Mouse (Mus musculus): Measurements from ENCODE around the gene Cfap299.

DNA sequence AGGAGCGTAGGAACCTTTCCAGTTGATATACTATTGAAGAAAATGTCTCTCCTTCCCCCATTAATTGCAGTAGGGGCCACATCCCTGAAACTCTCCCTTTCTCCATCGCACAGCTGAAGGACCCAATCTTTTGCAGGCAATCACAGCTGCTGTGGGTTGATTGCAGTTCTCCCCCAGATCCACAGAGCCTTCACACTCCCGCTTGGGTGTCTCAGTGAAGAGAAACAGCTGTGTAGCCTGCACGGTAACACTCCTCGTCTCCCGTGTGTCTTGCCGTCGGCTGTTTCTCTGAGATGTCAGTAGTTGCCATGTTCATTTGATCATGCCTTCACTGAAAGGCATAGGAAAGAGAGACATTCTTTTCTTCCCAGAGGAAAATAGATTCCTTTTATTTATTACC is 148.2 kb downstream of the Cfap299 start:
- no peak for TF ChIP-seq SIN3A (IDR thresholded peaks at IDR 0.05; ENCODE audit: low read length)
- TF ChIP-seq HCFC1 (IDR thresholded peaks at IDR 0.05; ENCODE audit: low read depth, low read length): no peak
- TF ChIP-seq ZNF384 (IDR thresholded peaks at IDR 0.05; ENCODE audit: low read depth, low read length): no peak
- TF ChIP-seq CTCF (conservative IDR thresholded peaks at IDR 0.05 in 1 of 2, IDR thresholded peaks at IDR 0.05 in 1 of 2; ENCODE audit: low read depth in 2 of 2, low read length in 2 of 2): no peak
- no peak for TF ChIP-seq USF2 (conservative IDR thresholded peaks at IDR 0.05; ENCODE audit: low read depth, low read length)
- no peak for TF ChIP-seq ZKSCAN1 (IDR thresholded peaks at IDR 0.05; ENCODE audit: borderline replicate concordance, low read depth, low read length)
- no peak for TF ChIP-seq MYC (IDR thresholded peaks at IDR 0.05; ENCODE audit: low read depth, low read length)
- no peak for TF ChIP-seq ZC3H11A (IDR thresholded peaks at IDR 0.05; ENCODE audit: low read depth, low read length)
- TF ChIP-seq ELF1 (IDR thresholded peaks at IDR 0.05; ENCODE audit: low read depth, low read length): no peak
- no peak for TF ChIP-seq POLR2A (IDR thresholded peaks at IDR 0.05; ENCODE audit: low read depth, low read length)
- no peak for TF ChIP-seq BHLHE40 (IDR thresholded peaks at IDR 0.05; ENCODE audit: low read depth, low read length)
- TF ChIP-seq MXI1 (IDR thresholded peaks at IDR 0.05; ENCODE audit: low read depth, low read length): no peak
- no peak for TF ChIP-seq UBTF (IDR thresholded peaks at IDR 0.05; ENCODE audit: low read depth, low read length)
- TF ChIP-seq EP300 (IDR thresholded peaks at IDR 0.05; ENCODE audit: low read length): no peak
